Mouse (Mus musculus): ENCODE measurements around the gene Setd6. TPM values are rescaled to one million over a fixed set of nuclear protein-coding genes. Genes with fewer than 3 reads are reported as not detected.
A peak's percentile ranks its signal among the peaks of the same experiment; 100 is the strongest.

The Setd6 gene
- polyA plus RNA-seq, 1 experiment from 2014 or later: 31.9 TPM

DNA sequence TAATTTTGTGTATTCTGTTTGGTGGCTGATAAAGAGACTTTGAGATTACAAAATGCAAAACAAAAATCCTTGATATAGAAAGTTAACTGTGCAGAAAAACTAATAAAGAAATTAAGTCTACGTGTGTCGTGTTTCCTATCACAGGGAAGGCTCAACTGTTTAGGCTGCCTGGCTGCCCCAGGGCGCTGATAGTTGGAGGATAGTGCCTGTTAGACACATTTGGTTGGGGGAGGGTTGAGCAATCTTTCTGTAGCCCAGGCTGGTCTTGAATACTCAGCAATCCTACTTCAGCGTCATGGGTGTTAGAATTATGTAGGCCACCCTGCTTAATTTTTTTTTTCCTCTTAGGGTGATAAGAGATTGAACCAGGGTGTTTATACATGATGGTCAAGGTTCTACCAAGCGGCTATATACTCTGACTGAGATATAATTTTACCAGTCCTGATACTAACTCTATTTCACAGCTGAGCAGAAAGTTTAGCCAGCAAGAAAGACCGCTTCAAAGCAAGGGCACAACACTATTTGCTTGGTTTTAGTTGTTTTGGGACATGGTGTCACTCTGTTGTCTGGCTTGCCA lies 756 bp upstream of the Setd6 start:
- no peaks in the 10 kb centered on the region for H3K9me3 ChIP-seq (ENCODE audit: control insufficient read depth, low read length)
- no peaks in the 10 kb centered on the region for H3K27me3 ChIP-seq (ENCODE audit: control insufficient read depth, insufficient read depth, low read length)
- no peak for ATAC-seq (ENCODE audit: low read depth)
- H3K27ac ChIP-seq (ENCODE audit: low read depth, low read length): no peak overlapping the region
- H3K4me1 ChIP-seq (ENCODE audit: control insufficient read depth, insufficient read depth, low read length): peaks cover 14% of the 10 kb centered on the region; the same call in 1 of the 2 replicates
- peak overlapping the region; percentile 83; the same call in 1 of the 2 replicates for H3K9ac ChIP-seq (replicated peaks; ENCODE audit: low read depth, low read length)
- 92% methylated on average over 6 of the region's 6 CpGs for WGBS
- H3K4me3 ChIP-seq (ENCODE audit: low read depth, low read length): no peak overlapping the region; the same call in 1 of the 2 replicates
- peak overlapping the region; percentile 95 for H3K4me2 ChIP-seq (ENCODE audit: low read depth, low read length)
- peaks cover 39% of the 10 kb centered on the region for H3K36me3 ChIP-seq (ENCODE audit: control insufficient read depth, insufficient read depth, low read length)

DNA sequence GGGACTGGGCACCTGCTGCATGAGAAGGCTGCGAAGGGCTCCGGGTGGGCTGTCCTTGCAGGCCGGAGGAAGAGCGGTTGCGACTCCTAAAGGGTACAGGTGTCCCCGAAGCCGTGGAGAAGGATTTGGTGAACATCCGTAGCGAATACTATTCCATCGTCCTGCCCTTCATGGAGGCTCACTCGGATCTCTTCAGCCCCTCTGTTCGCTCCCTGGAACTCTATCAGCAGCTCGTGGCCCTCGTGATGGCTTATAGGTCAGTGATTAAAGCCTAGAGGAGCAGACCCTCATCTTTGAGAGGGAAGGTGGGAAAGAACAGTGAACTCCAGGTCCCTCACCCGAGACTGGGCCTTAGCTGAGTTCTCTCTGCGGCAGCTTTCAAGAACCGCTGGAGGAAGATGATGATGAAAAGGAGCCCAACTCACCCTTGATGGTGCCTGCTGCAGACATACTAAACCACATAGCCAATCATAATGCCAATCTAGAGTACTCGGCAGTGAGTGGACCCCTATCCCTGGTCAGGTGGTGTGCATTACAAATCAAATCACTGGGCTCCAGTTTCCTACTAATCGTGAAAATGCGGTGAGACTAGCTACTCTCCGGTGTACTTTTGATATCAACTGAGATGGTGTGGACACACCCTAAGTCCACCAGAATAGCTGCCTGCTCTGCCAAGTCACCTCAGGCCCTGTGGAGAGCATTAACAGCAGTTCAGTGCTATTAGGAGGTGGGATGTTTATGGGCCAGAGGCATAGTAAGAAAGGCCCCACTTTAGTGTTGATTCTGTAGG lies 1.1 kb downstream of the Setd6 start:
- Histone ChIP-seq H3K4me2 (ENCODE audit: low read depth, low read length) (peak overlapping the region; percentile 95), H3K9ac (replicated peaks; ENCODE audit: low read depth, low read length) (peak overlapping the region; percentile 83), H3K9me3 (ENCODE audit: control insufficient read depth, low read length) (no peaks in the 10 kb centered on the region), H3K36me3 (ENCODE audit: control insufficient read depth, insufficient read depth, low read length) (peaks cover 37% of the 10 kb centered on the region), H3K27me3 (ENCODE audit: control insufficient read depth, insufficient read depth, low read length) (no peaks in the 10 kb centered on the region), H3K27ac (ENCODE audit: low read depth, low read length) (peak overlapping the region; percentile 67; the same call in 1 of the 2 replicates), H3K4me1 (ENCODE audit: control insufficient read depth, insufficient read depth, low read length) (peaks cover 14% of the 10 kb centered on the region; the same call in 1 of the 2 replicates), H3K4me3 (ENCODE audit: low read depth, low read length) (peak overlapping the region; percentile 78)
- 19% methylated on average over 21 of the region's 21 CpGs for WGBS
- no peak for ATAC-seq (ENCODE audit: low read depth)

DNA sequence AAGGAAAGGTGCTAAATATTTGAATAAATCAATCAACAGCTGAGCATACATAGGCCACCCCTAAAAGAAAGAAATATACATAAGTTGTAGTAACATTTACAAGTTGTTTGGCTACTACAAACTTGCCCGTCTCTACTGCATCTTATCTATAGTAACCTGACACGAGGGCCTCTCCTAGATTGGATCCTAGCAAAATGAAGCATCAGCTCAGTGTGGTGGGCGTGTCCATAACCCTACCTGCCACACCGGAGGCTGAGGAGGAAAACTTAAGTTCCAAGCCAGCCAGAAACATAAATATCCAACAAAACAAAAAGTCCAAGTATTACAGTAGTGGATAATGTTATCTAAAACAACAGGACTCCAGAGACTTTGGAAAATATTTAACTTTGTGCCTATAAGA lies 11.9 kb downstream of the Setd6 start:
- Histone ChIP-seq H3K9me3 (ENCODE audit: control insufficient read depth, low read length) (no peaks in the 10 kb centered on the region), H3K4me2 (ENCODE audit: low read depth, low read length) (no peak overlapping the region), H3K9ac (replicated peaks; ENCODE audit: low read depth, low read length) (no peak overlapping the region), H3K36me3 (ENCODE audit: control insufficient read depth, insufficient read depth, low read length) (peaks cover 75% of the 10 kb centered on the region), H3K4me3 (ENCODE audit: low read depth, low read length) (no peak overlapping the region), H3K4me1 (ENCODE audit: control insufficient read depth, insufficient read depth, low read length) (no peaks in the 10 kb centered on the region), H3K27me3 (ENCODE audit: control insufficient read depth, insufficient read depth, low read length) (no peaks in the 10 kb centered on the region), H3K27ac (ENCODE audit: low read depth, low read length) (no peak overlapping the region)
- 90% methylated on average over 4 of the region's 4 CpGs for WGBS
- ATAC-seq (ENCODE audit: low read depth): no peak

DNA sequence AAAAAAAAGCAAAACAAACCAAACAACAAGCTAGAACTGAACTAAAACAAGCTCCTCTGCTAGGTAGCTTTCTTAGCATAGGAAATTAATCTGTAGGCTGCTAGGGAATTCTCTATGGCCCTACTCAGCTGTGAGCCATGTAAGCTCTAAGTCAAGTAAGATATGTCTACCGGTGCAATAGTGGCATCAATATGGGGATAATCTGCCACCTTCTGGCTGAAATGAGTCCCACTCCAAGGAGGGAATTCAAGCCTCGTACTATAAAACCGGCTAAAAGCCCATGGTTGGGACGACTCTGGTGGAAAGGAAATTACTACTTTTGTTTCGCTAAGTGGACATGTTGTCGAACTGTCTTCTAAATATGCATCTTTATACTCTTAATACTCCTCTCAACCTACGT lies 22.9 kb downstream of the Setd6 start:
- no peak overlapping the region for H3K27ac ChIP-seq (ENCODE audit: low read depth, low read length)
- peaks cover 82% of the 10 kb centered on the region for H3K36me3 ChIP-seq (ENCODE audit: control insufficient read depth, insufficient read depth, low read length)
- no peak overlapping the region for H3K4me2 ChIP-seq (ENCODE audit: low read depth, low read length)
- 81% methylated on average over 7 of the region's 7 CpGs for WGBS
- H3K9ac ChIP-seq (replicated peaks; ENCODE audit: low read depth, low read length): no peak overlapping the region
- no peaks in the 10 kb centered on the region for H3K9me3 ChIP-seq (ENCODE audit: control insufficient read depth, low read length)
- H3K4me1 ChIP-seq (ENCODE audit: control insufficient read depth, insufficient read depth, low read length): no peaks in the 10 kb centered on the region
- ATAC-seq (ENCODE audit: low read depth): no peak
- H3K27me3 ChIP-seq (ENCODE audit: control insufficient read depth, insufficient read depth, low read length): no peaks in the 10 kb centered on the region
- H3K4me3 ChIP-seq (ENCODE audit: low read depth, low read length): no peak overlapping the region

DNA sequence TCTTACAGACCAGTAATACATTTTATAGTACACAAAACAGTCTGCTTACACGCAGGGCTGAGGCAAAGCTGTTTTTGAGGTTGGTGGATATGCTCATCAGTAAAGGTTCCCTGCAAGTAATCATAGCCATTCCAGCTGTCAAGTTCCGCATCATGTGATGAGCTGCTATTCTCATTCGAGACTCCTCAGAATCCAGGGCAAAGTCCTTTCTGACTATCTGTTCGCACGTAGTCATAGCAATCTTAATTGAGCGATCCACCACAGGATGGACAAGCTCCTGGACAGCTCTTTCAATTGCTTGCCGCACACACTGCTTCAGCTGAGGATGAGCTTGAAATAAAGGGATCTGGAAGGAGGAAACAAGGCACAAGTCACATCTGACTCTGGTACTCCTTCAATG lies 26.1 kb downstream of the Setd6 start:
- Histone ChIP-seq H3K9me3 (ENCODE audit: control insufficient read depth, low read length) (no peaks in the 10 kb centered on the region), H3K4me2 (ENCODE audit: low read depth, low read length) (no peak overlapping the region), H3K9ac (replicated peaks; ENCODE audit: low read depth, low read length) (no peak overlapping the region), H3K4me1 (ENCODE audit: control insufficient read depth, insufficient read depth, low read length) (no peaks in the 10 kb centered on the region), H3K27ac (ENCODE audit: low read depth, low read length) (no peak overlapping the region), H3K36me3 (ENCODE audit: control insufficient read depth, insufficient read depth, low read length) (peaks cover 88% of the 10 kb centered on the region), H3K4me3 (ENCODE audit: low read depth, low read length) (no peak overlapping the region), H3K27me3 (ENCODE audit: control insufficient read depth, insufficient read depth, low read length) (no peaks in the 10 kb centered on the region)
- 93% methylated on average over 7 of the region's 7 CpGs for WGBS
- ATAC-seq (ENCODE audit: low read depth): no peak

DNA sequence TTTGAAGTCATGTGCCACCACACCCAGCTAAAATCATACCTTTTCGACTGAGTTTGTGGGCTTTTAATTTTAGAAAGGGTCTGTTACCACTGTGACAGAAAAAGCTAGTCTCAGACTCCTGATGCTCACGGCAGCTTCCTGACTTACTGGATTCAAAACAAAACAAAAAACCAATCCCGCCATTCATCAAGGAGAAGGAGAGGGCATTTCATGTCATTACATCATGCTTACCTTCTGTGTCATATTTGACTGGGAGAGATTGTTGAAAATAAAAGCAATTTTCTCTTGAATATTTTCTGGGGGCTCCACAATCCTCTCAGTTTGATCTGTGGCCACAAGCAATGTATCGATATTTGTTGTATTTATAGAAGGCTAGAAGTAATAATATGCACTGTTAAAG lies 32.3 kb downstream of the Setd6 start:
- Histone ChIP-seq H3K27me3 (ENCODE audit: control insufficient read depth, insufficient read depth, low read length) (no peaks in the 10 kb centered on the region), H3K9ac (replicated peaks; ENCODE audit: low read depth, low read length) (no peak overlapping the region), H3K9me3 (ENCODE audit: control insufficient read depth, low read length) (no peaks in the 10 kb centered on the region), H3K36me3 (ENCODE audit: control insufficient read depth, insufficient read depth, low read length) (peaks cover 61% of the 10 kb centered on the region), H3K27ac (ENCODE audit: low read depth, low read length) (no peak overlapping the region), H3K4me1 (ENCODE audit: control insufficient read depth, insufficient read depth, low read length) (no peaks in the 10 kb centered on the region), H3K4me2 (ENCODE audit: low read depth, low read length) (no peak overlapping the region), H3K4me3 (ENCODE audit: low read depth, low read length) (no peak overlapping the region)
- WGBS: 93% methylated on average over 4 of the region's 4 CpGs
- ATAC-seq (ENCODE audit: low read depth): no peak

DNA sequence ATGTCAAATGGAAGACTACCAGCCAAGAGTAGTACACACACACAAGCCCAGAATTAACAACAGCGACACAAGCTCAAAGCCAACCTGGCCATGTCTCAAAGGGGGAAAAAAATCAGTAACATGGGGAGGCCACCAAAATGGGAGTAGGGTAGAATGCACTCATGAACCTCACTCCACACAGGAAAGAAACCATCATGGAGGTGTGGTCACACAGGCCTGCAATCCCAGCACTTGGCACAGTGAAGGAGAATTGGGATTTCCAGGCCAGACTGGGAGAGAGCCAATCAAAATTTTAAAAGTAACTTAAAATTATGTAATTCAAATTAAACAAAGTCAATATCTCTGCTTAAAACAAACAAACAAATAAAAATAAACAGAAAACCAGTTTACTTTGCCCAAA lies 36.2 kb downstream of the Setd6 start:
- H3K9me3 ChIP-seq (ENCODE audit: control insufficient read depth, low read length): no peaks in the 10 kb centered on the region
- ATAC-seq (ENCODE audit: low read depth): no peak
- 97% methylated on average over 1 of the region's 1 CpGs for WGBS

DNA sequence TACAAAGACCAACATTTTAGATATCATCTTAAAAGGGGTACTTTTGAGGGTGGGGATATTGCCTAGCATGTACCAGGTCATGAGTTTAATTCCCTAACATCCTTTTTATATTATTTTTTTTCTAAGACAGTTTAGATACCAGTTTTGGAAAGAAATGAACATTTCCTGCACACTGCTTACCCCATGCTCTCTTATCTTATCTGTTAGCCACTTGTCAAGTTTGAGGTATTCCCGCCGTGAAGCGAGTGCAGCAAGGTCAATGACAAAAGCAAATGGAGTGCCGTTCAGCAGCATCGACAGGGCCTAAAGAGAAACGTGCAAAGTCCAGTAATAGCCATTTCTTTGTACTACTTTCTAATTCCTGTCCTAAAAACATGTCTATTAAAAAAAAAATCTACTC lies 44.6 kb downstream of the Setd6 start:
- H3K27ac ChIP-seq (ENCODE audit: low read depth, low read length): no peak overlapping the region
- no peaks in the 10 kb centered on the region for H3K4me1 ChIP-seq (ENCODE audit: control insufficient read depth, insufficient read depth, low read length)
- H3K9ac ChIP-seq (replicated peaks; ENCODE audit: low read depth, low read length): no peak overlapping the region
- ATAC-seq (ENCODE audit: low read depth): no peak
- peaks cover 51% of the 10 kb centered on the region for H3K36me3 ChIP-seq (ENCODE audit: control insufficient read depth, insufficient read depth, low read length)
- H3K27me3 ChIP-seq (ENCODE audit: control insufficient read depth, insufficient read depth, low read length): no peaks in the 10 kb centered on the region
- no peaks in the 10 kb centered on the region for H3K9me3 ChIP-seq (ENCODE audit: control insufficient read depth, low read length)
- 94% methylated on average over 6 of the region's 6 CpGs for WGBS
- H3K4me3 ChIP-seq (ENCODE audit: low read depth, low read length): no peak overlapping the region
- H3K4me2 ChIP-seq (ENCODE audit: low read depth, low read length): no peak overlapping the region

More for the DNA sequence above, 36.2 kb downstream of the Setd6 start:
- Histone ChIP-seq H3K27me3 (ENCODE audit: control insufficient read depth, insufficient read depth, low read length) (no peaks in the 10 kb centered on the region), H3K9ac (replicated peaks; ENCODE audit: low read depth, low read length) (no peak overlapping the region), H3K27ac (ENCODE audit: low read depth, low read length) (no peak overlapping the region), H3K36me3 (ENCODE audit: control insufficient read depth, insufficient read depth, low read length) (peaks cover 42% of the 10 kb centered on the region), H3K4me1 (ENCODE audit: control insufficient read depth, insufficient read depth, low read length) (no peaks in the 10 kb centered on the region), H3K4me3 (ENCODE audit: low read depth, low read length) (no peak overlapping the region), H3K4me2 (ENCODE audit: low read depth, low read length) (no peak overlapping the region)

DNA sequence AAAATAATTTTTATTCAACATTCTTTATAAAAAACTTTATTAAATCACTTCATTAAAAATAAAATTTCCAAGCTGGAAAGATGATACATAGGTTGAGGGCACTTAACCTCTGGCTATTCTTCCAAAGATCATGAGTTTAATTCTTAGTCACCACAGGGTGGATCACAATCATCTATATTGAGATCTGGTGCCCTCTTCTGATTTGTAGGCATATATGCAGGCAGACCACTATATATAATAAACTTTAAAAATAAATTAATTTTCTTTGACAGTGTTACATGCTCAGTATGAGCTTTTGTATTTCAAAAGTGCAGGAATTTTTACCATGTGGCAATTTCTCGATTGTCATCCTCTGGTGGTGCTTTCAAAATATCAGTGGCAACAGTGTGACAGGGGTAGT lies 48.5 kb downstream of the Setd6 start:
- Histone ChIP-seq H3K4me3 (ENCODE audit: low read depth, low read length) (no peak overlapping the region), H3K36me3 (ENCODE audit: control insufficient read depth, insufficient read depth, low read length) (peaks cover 63% of the 10 kb centered on the region), H3K27ac (ENCODE audit: low read depth, low read length) (no peak overlapping the region), H3K27me3 (ENCODE audit: control insufficient read depth, insufficient read depth, low read length) (no peaks in the 10 kb centered on the region), H3K9me3 (ENCODE audit: control insufficient read depth, low read length) (no peaks in the 10 kb centered on the region), H3K4me1 (ENCODE audit: control insufficient read depth, insufficient read depth, low read length) (no peaks in the 10 kb centered on the region), H3K4me2 (ENCODE audit: low read depth, low read length) (no peak overlapping the region), H3K9ac (replicated peaks; ENCODE audit: low read depth, low read length) (no peak overlapping the region)
- no peak for ATAC-seq (ENCODE audit: low read depth)
- 91% methylated on average over 1 of the region's 1 CpGs for WGBS

All from neural tube, embryonic 14.5 days (tissue).